Mouse (Mus musculus) natural killer cell, adult 2 months (primary cell): ENCODE results near the gene Gbp7.
"Not testable (repeated sequence)": the region's sequence is repeated elsewhere in the genome, so short reads cannot be mapped to it uniquely, and the experiment has no call there.

ENCODE experiments used
- DNase-seq, 2 experiments: peaks; one replicate each; pipeline ENCODE4 v3.0.0; 2022; ENCODE audit warnings: low spot score in 2 of 2

Gbp7 gene

GRCm38 (mm10) chr3:142561045-142561646 is 31.0 kb downstream of the Gbp7 start:
- no peak for DNase-seq

- DNase-seq = no peak
Measured at GRCm38 (mm10) chr3:142561666-142562065, 31.5 kb downstream of the Gbp7 start.

- not testable (repeated sequence) for DNase-seq
Measured at GRCm38 (mm10) chr3:142567490-142567889, 37.3 kb downstream of the Gbp7 start.

DNA sequence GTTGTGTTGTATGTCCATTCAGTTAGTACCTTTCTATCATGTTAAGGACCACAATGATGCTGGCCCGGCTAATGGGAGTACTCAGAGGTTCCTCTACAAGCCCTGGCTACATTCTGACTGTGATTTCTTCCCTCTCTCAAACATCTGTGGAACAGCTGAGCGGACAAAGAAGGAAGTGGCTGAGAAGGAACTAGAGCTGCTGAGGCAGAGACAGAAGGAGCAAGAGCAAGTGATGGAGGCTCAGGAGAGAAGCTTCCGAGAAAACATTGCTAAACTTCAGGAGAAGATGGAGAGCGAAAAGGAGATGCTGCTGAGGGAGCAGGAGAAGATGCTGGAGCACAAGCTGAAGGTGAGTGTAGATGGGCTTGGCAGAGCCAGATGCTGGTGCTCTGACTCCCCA is 40.6 kb downstream of the Gbp7 start:
- DNase-seq = no peak

GRCm38 (mm10) chr3:142577108-142577507 is 47.0 kb downstream of the Gbp7 start:
- no peak for DNase-seq

GRCm38 (mm10) chr3:142578342-142578741 is 48.2 kb downstream of the Gbp7 start:
- no peak for DNase-seq

DNA sequence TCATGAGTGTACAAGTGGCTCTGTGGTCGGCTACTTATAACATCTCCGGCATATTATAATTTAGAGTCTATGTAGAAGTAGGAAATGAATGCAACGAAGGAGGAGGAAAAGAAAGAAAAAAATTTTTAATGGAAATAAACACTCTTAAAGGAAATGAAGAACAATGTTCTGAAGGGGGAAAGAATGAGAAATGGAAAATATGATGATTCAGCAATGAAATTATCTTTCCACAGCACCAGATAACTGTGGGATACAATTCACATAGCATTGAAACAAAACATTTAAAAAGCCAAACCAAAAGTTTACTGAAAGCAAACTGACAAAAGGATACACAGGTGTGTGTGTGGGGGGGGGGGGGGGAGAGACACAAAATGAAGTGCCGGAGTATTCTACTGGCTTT is 52.9 kb downstream of the Gbp7 start:
- DNase-seq = no peak

DNA sequence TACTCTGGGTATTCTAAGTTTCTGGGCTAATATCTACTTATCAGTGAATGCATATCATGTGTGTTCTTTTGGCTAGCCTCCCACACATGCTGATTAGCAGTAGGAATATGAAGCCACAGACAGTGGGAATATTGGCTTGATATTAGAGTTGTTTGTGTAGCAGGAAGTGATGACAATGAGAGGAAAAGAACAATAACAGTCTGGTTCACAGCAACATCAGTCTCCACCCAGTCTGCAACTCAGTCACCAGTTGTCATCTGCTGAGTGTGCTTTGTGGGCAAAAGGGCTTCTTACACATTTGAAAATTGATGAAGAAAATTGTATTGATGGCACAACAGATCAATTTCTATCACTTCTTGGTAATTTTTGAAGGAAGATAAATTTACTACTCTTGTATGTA is 57.2 kb downstream of the Gbp7 start:
- no peak for DNase-seq

DNA sequence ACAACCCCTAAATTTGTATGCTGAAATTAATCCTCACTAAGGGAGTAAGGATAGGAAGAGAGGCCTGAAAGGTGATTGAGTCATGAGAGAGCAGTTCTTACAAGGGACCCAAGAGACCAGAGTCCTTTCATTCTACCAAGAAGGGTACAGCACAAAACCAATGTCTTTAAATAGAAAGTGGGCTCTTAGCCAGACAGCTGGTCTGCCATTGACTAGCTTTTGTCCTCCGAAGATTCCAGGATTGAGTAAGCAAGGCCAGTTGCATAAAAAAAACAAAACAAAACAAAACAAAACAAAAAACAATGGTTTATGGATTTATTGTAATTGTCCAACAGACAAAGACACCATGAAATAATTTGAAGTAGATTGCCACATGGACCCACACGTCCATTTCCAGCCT is 58.7 kb downstream of the Gbp7 start:
- DNase-seq = no peak

- no peak for DNase-seq
Measured at GRCm38 (mm10) chr3:142590431-142591067, 60.4 kb downstream of the Gbp7 start.

DNA sequence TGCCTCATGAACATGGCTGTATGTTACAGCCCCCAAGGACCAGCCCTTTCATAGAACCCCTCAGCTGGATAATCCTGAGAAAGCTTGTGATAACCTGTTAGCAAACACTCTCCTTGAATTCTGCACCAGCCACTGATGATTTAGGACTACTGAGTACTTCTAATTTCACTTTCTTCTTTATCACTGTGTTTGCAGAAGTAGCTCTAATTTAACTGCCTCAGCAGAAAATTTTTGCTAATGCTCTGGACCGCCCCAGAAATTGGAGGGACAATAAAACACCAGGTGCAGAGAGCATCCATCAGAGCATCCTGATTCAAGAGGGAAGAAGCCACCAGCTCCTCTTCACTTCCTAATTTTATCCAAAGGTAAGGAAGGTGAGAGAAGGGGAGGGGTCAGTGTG is 64.4 kb downstream of the Gbp7 start, which contains the start of gene Gbp2b:
TSS of gene Gbp2b (plus strand) at position 301 of the 400 bp plus-strand sequence.
- no peak for DNase-seq

DNA sequence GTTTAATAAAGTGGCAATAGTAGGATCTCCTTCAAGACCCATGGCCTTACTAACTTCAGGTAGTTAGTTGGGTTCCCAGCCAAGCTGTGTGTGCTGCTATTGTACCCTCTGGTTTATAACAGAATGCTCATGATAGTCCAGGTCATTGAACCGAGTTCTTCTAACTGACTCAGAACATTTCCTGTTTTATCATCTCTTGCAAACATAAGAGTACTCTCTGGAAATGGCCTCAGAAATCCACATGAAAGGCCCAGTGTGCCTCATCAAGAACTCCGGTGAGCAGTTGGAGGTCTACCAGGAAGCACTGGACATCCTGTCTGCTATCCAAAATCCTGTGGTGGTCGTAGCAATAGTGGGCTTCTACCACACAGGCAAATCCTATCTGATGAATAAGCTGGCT is 67.8 kb downstream of the Gbp7 start:
- DNase-seq = no peak
